Mouse (Mus musculus): Measurements from ENCODE around the gene Ugt1a6b.
"Not testable (repeated sequence)": the region's sequence is repeated elsewhere in the genome, so short reads cannot be mapped to it uniquely, and the experiment has no call there.

Ugt1a6b gene

DNA sequence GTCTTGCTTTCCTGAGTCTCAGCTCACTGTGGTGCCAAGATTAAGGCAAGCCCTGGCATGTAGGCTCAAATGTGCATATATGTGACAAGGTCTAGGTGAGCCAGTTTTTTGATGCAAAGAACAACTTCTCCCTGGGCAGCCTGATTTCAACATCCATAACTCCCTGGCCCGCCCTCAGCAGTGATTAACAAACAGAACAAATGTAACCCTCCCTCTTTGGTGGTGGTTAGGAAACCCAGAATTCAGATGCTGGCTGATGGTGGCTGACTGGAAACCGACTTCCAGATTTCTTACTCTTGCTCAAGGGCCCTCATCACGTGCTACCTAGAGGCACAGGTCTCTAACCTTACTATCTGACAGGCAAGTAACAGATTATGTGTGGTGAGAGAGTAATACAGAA lies at the start of gene Ugt1a6b:
Gene Ugt1a6b, plus strand, starts transcription at position 234 of the 400 bp plus-strand sequence.
- not testable (repeated sequence) for DNase-seq

DNA sequence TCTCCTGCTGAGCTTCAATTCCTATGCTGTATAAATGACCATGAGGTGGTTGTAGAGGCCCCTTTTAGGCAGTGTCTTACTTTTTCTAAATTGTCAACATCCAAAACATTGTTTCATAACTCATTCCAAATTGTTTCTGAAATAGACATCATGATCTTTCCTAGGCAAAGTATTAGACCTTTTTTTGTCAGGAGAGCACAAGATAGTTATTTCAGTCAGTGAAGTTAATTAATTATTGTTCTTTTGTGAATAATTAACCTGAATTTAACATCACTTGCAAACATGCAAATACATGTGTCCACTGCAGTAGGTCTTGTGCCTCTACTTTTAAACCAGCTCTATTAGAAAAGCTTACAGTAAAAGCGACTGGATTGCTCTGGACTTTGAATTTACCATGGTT lies 48.0 kb upstream of the Ugt1a6b start, which contains the start of gene Ugt1a10:
Gene Ugt1a10, plus strand, starts transcription at position 301 of the 400 bp plus-strand sequence.
- DNase-seq = no peak

DNA sequence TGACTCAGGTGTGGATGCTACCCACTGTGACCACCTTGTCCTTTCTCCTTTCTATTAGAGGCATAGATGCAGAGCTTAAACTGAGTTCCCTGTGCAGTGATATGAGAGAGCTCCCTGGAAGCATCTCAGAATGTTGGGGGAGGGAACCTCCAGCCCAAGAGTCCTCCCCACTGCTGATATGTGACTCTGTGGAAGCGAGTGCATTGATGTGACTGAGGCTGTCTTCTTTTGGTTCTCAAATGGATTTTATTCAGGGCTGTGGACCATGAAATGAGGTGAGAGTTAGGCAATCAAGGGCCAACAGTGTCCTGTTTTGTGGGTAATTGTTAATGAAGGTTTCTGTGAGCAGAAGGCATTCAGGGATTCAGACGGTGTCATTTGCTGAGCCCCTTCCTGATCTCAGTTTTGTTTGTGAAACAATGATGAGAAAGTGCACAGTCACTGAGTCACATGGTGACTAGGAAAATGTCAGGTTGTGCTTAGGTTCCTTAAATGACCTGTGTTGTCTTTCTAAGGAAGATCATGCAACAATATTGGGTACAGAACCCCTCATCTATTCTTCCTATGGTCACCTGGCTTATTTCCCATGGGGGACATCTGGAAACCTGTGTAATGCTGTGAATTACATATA lies 36.5 kb upstream of the Ugt1a6b start:
- DNase-seq = not testable (repeated sequence)

DNA sequence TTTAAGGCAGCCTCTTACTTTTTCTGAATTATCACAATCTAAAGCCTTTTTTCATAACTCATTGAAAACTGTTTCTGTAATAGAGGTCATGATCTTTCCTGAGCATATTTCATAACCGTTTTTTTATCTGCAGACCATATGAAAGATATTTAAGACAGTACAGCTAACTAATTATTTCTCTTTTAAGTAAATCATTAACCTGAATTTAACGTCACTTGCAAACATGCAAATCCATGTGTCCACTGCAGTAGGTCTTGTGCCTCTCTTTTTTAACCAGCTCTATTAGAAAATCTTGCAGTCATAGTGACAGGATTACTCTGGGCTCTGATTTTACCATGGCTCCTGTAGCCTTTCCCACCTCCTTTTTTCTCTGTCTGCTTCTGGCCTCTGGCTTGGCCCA lies 32.6 kb upstream of the Ugt1a6b start, which contains the start of gene Ugt1a9:
Gene Ugt1a9, plus strand, starts transcription at position 306 of the 400 bp plus-strand sequence.
- no peak for DNase-seq

DNA sequence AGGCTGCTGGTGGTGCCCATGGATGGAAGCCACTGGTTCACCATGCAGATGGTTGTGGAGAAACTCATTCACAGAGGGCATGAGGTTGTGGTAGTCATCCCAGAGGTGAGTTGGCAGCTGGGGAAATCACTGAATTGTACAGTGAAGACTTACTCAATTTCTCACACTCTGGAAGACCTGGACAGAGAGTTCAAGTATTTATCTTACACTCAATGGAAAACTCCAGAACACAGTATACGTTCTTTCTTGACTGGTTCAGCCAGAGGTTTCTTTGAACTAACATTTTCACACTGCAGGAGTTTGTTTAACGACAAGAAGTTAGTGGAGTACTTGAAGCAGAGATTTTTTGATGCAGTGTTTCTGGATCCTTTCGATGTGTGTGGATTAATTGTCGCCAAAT lies 32.1 kb upstream of the Ugt1a6b start:
- no peak for DNase-seq

DNA sequence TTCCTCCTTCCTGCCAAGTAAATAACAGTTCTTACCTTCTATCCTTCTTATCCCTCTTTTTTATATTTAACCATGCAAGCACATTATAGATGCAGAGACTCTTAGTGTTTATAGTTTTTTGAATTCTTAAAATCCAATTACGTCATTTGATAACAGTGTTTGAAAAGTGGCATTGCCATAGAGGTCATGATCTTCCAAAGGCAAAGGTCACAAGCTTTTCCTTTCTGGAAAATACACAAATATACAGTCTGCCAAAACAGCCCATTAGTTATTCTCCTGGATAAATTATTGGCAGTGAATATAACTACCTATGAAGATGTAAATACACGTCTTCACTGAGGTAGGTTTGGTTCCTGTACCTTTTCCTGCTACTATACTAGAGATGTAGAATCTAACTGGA lies 28.6 kb upstream of the Ugt1a6b start:
- no peak for DNase-seq

DNA sequence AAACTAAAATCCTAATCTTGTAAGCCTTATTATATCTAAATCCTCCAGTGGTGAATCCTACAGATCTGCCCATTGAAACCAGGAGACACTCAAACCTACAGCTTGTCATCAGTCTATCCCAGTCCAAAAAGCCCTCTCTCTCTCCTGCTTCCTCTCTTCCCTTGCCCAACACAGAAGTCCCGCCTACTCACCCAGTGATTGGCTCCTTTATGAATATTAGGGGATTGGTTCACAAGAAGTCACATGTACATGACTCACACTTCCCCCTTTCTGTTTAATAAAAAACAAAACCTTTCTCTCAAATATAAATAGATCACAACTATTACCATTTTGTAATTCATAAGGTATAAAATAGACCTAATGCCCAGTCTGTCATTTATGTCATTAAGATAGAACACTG lies 25.9 kb upstream of the Ugt1a6b start:
- DNase-seq = no peak

DNA sequence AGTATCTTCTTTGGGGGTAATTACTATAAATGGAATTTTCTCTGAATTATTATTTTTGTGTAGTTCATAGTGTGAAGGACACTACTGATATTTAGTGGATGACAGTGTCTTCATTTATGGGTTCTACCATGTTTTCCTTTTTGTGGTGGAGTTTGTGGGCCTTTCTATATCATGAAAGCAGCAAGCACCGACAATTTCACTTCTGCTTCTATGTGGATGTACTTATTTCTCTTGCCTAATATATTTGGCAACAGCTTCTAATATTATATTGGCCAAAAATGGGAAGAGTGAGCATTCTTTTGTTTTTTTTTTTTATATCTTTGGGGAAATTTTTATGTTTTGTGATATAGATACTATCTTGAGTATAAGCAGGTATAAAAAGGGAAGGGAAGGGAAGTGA lies 21.4 kb upstream of the Ugt1a6b start:
- no peak for DNase-seq

DNA sequence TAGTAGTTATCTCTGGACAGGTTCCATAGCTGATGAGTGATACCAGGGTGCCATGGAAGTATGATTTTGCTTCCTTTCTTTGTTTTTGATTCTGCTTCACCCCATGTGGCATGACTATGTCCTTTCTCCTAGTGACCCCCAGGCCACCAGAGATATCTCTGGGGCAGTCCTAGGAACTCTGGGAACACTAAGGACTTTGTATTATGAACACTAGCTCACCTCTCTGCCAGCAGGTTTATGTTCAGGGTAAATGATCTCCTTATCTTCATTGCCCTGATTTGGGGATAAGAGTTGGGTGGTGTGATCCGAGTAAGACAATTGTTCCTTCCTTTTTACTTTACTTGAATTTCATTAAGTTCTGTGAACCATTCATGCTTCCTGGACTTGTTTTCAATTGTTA lies 16.9 kb upstream of the Ugt1a6b start:
- no peak for DNase-seq

DNA sequence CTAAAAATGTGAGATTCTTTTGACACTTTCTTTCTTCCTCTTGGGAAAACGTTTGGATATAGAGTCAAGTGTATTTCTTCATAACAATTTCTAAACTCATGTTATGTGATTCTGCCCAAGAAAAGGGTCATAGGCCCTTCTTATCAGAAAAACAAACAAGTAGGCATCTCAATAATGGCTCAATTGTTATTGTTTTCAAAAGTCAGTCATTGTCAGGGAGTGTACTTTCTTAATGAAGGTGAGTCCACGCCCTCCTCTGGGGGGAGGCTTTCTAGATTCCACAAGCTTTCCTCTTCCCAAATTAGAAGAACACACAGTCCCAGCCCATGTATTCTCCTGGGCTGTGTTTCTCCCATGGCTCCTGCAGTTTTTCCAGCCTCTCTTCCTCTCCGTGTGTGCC lies 15.5 kb upstream of the Ugt1a6b start, which contains the start of gene Ugt1a8:
Gene Ugt1a8, plus strand, starts transcription at position 301 of the 400 bp plus-strand sequence.
- DNase-seq = no peak

DNA sequence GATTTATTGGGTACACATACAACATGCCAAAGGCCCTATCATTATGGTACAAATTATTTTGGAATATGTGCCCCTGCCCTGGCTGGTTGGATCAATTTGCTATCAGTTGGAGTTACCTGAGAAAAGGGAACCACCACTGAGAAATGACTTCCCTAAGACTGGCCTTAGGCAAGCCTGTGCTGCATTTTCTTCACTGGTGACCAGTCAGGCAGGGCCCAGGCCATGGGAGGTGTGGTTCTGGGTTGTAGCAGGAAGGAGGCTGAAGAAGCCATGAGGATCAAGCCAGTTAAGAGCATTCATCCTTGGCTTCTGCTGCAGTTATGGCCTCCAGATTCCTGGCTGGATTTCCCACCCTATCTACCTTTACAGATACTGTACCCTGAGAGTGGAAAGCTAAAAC lies 10.7 kb upstream of the Ugt1a6b start:
- DNase-seq = no peak

DNA sequence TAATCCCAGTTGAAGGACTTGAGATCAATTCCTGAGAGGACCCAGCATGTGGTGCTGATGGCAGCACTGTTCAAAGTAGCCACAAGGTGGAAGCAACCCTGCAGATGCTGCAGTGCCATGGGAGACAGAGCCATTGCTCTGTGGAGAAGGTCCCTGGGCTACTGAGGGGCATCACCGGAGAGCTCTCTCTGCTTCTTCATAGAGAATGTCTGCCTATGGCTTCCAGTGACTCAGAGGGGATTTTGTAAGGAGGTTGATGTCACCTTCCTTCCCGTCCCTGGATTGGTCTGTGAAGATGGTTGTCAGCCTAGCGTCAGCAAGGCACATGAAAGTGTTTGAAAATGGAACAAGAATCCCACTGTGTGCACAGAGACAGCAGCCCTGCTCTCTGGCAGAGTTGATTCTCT lies 8.8 kb upstream of the Ugt1a6b start:
- not testable (repeated sequence) for DNase-seq

DNA sequence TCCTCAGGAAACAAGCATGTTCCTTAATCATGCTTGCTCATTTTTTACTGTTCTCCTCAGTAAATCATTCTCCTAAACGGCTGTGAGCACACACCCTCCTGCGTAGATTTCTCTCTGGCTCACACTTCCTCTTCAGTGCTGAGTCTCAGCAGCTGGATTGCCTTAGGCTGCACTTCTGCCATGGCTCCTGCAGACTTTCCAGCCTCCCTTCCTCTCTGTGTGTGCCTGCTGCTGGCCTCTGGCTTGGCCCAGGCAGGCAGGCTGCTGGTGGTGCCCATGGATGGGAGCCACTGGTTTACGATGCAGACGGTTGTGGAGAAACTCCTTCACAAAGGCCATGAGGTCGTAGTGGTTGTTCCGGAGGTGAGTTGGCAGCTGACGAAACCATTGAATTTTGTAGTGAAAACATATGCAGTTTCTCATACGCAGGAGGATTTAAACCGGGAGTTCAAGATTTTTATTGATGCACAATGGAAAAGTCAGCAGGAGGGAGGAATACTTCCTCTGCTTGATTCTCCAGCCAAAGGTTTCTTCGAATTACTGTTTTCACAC lies 8.0 kb upstream of the Ugt1a6b start, which contains the start of gene Ugt1a7c:
Gene Ugt1a7c, plus strand, starts transcription at position 122 of the 552 bp plus-strand sequence.
- DNase-seq = no peak

DNA sequence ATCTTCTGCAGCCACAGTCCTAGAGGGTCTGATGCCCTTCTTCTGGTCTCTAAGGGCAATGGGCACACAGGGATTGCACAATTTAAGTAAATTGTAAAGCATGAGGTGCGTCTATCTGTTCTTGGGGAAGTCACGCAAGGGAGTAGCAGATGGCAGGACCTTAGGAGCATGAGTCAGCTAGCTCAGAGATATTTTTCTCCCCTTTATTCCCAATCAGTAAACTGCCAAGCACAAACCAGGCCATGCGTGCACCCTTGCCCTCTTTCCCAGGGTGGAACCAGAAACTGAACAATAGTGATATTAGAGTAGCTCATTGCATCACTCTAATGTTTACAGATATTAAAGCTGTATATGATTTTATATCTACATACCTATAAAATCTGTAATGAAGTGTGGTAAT lies 4.5 kb upstream of the Ugt1a6b start:
- not testable (repeated sequence) for DNase-seq

DNA sequence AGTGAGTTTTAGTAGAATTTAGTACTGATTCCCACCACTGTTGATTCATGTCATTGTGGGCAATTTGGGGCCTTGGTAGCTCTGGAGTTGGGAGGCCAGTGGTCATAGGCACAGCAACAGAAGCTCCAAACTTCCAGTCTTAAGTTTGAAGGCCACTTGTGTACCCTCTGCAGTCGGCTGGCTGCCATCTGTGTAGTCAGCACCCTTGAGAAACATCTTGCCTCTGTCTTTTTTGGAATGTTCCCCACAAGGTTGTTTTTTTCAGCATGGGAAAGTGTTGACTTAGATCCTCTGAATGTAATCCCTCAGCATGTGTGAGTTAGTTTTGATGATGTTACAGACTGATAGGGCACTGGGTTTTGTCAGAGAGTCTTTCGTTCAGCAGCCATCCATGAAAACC lies 3.4 kb upstream of the Ugt1a6b start:
- DNase-seq = not testable (repeated sequence)

DNA sequence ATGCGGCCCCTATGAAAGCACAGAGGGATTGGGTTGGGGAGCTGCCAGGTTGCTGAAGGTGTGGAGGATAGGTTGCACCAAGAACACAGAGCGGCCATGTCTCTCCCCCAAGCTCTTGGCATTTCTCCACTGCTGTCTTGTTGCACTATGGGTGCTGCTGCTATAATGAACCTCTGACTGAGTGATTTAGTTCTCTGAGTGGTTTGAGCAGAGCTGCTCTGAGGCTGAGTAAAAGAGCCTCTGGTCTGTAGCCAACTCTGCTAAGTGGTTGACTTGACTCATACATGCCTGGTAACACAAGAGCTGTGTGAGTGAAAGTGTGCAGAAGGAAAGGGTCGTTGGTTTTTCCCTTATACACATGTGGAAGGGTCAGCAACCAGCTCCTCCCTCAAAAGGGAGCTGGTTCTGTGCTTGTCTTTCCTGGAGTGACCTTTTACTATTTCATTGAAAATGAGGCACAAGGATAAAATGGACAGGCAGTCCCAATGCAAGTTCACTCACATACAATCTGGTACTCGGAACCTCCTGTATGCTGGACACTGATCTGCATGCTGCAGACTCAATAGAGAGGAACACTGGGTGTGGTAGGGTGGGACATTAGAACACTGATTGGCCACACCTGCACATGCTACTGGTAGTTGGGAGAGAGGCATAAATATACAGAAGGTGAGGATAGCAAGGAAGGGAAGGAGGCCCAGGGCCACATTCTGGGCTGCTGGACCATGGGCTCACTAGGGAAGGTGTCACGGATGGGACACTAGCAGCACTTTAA lies 831 bp downstream of the Ugt1a6b start:
- DNase-seq = not testable (repeated sequence)

DNA sequence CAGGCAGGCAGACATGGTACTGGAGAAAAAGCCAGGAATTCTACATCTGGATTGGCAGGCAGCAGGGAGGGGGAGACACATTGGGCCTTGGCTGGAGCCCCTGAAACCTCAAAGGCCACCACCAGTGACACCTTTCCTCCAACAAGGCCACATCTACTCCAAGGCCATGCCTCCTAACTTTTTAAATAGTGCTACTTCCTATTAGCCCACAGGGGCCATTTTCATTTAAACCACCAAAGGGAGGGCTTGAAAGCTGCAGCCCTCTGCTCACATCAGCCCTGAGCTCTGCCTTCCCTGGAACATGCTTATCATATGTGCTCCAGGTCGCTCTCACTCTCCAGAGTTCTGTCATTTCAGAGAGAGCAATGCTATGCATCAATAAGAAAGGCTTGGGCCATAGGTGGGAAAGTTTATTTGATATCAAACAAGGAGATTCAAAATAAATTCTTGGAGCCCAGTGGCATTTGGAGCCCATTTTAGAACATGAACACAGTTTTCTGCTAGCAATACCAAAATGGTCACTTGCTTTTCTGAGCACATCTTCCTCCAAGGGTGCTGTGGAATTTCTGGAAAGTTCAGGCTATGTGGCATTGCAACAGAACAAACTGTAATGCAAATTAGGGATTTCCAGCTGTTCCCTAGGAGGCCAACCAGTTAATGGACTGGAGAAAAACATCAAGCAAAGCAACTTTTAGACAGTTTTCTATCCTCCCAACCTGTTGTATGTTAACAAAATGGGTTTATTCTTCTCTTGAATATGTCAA lies 1.8 kb downstream of the Ugt1a6b start:
- DNase-seq = no peak

DNA sequence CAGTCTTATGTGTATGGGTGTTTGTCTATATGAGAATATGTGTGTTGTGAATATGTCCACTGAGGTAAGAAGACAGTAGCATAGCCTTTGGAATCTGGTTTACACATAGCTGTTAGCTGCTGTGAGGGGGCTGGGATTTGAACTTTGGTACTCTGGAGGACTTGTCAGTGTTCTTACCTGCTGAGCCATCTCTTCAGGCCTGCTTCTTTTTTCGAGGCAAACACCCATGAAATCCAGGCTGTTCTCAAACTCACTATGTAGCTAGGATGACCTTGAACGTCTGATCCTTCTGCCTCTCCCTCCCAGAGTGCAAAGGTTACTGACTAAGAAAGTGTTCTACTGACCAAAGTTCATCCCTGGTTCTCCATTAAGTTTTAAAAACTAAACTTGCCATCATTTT lies 2.6 kb downstream of the Ugt1a6b start:
- no peak for DNase-seq

DNA sequence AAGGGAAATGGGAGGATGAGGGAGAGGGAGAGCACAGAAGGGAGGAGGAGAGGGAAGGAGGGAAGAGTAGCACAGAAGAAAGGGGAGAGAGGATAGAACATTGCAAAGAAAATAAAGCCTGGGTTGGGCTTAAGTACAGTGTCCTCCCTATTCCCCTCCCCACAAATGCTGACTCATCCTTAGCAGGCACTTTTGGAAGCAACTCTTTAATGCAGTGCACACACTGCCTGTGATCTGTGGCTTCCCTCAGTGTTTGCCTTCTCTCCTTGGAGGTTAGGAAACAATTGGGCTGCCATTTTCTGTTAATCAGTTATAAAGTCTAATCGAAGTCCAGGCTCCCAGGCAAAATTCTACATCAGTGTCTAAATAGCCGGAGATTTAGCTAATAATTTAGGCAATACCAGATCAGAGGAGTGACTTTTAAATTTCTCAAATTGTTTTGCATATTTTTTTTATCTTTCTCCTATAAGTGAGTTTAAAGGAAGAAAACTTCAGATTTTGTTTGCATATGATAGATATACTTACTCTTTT lies 6.0 kb downstream of the Ugt1a6b start:
- not testable (repeated sequence) for DNase-seq

DNA sequence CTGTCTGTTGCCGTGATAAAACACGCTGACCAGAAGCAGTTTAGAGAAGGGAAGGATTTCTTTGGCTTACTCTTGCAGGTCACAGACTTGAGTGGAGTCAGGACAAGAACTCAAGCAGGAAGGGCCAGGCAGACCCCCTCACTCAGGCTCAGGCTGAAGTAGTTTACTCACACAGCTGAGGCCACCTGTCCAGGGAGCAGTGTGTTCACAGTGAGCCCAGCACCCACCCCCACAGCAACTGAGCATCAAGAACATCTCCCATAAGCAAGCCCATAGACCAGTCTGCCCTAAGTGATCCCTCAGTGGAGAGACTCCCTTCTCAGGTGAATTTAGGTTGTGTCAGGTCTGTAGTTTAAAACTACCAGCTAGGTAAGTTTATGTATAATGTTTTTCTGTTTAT lies 6.6 kb downstream of the Ugt1a6b start:
- DNase-seq = not testable (repeated sequence)

DNA sequence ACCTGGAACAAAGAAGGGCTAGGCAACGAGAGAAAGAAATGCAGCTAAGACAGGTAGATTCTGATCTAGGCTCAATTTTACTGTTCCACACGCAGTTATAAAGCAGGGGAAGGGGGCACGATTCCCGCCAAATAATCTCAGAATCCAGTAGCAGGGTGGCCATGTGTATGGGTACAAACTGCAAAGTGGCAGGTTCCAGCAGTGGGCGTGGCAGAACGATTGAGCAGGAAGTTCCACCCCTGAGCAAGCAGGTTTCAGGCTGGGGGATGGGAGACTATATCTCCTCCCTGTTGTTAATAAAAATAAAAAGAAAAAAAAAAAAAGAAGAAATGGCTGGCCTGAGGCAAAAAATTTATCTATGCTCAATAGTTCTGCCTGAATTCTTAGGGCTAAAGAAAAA lies 9.7 kb downstream of the Ugt1a6b start:
- not testable (repeated sequence) for DNase-seq

DNA sequence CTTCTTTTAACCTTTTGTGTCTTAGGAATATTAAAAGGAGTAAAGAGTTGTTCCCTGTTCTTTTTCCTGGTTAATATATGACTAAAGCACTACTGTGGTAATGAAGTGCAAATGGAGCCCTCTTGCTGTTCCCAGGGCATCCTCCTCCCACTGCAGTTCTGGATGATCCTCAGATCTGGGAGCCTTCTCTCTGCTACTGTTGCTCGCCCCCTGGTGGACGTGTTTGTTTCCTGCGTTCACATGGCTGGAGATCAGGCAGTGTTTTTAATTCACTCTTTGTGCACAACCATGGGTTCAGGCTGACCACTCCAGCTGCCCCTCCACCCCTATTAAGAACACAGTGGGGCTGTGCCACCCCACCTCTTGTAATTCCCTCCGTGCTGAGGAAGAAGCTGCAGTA lies 17.5 kb downstream of the Ugt1a6b start:
- not testable (repeated sequence) for DNase-seq

DNA sequence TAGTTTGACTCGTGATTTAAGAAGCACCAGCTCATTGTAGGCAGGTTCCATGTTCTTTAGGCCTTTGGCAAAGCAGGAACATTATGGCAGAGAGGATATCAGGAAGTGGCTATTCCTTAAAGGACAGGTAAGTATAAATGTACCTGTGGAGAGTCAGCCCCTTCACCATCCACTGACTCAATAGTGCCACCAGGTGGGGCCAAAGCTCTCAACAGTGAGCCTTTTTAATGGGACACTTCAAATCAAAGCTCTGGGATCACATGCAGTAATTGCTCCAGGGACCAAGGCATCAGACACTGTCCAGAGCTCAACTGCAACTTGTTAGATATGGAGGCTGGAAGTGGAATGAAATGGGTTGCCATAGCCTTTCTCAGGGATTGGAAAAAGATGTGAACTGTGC lies 18.5 kb downstream of the Ugt1a6b start:
- DNase-seq = peak; percentile 5
